Mouse (Mus musculus): ENCODE results near the gene Rasgrp3.

DNA sequence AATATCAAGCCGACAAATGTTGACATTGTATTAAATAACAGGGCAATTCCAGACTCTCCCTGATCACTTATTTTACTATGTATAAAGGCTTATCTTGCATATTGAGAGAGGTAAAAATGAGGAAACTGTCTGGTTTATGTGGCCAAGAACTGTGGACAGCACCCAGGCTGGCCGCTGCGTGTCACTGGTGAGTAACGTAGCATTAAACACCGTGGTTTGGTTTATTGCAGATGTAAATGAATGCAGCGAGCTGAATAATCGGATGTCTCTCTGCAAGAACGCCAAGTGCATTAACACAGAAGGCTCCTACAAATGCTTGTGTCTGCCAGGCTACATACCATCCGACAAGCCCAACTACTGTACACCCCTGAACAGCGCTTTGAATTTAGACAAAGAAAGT, 45.6 kb upstream of the Rasgrp3 start:
- TF ChIP-seq ZNF384 (IDR thresholded peaks at IDR 0.05; ENCODE audit: low read depth, low read length) (no peak), CHD2 (IDR thresholded peaks at IDR 0.05; ENCODE audit: low read depth, low read length) (no peak), HCFC1 (IDR thresholded peaks at IDR 0.05; ENCODE audit: borderline replicate concordance, insufficient read depth, low read length) (no peak)
